ENCODE assay signal across 16 mouse cellular contexts in genomic region chr8:100451231-100451630, GRCm38 (mm10).
"Had no signal": no experiment of that assay in that cellular context is flagged by ENCODE, and none has a peak within 500 bp of the region (broad histone marks: within the 10 kb centered on the region; RNA-seq: fewer than 3 reads in every experiment).

No protein-coding gene starts in this region.

- DNase-seq: kidney, adult 18-20 months; kidney, postnatal 10 days; kidney, postnatal 4 days; liver; liver, embryonic 13.5 days; liver, postnatal 0 days; lung, postnatal 14 days; right cerebral cortex, postnatal 4 days; spleen, adult 18-20 months; thymus, adult 2 months; thymus, postnatal 25 days had no signal

- H3K4me2 ChIP-seq: limb, embryonic 12.5 days; liver, embryonic 13.5 days; lung, embryonic 15.5 days; midbrain, embryonic 12.5 days; neural tube, embryonic 15.5 days had no signal

- H3K4me1 ChIP-seq: limb, embryonic 12.5 days; liver, embryonic 13.5 days; lung, embryonic 15.5 days; midbrain, embryonic 12.5 days; neural tube, embryonic 15.5 days had no signal

- H3K27ac ChIP-seq: limb, embryonic 12.5 days; liver, embryonic 13.5 days; lung, embryonic 15.5 days; midbrain, embryonic 12.5 days; neural tube, embryonic 15.5 days had no signal

- H3K9ac ChIP-seq: limb, embryonic 12.5 days; liver, embryonic 13.5 days; liver, postnatal 0 days; lung, embryonic 15.5 days; midbrain, embryonic 12.5 days; neural tube, embryonic 15.5 days had no signal

- ATAC-seq: liver, postnatal 0 days had no signal

- H3K27me3 ChIP-seq: limb, embryonic 12.5 days; liver, embryonic 13.5 days; lung, embryonic 15.5 days; midbrain, embryonic 12.5 days; neural tube, embryonic 15.5 days had no signal

- H3K36me3 ChIP-seq: limb, embryonic 12.5 days; liver, embryonic 13.5 days; lung, embryonic 15.5 days; midbrain, embryonic 12.5 days; neural tube, embryonic 15.5 days had no signal

- H3K9me3 ChIP-seq: limb, embryonic 12.5 days; liver, embryonic 13.5 days; lung, embryonic 15.5 days; midbrain, embryonic 12.5 days; neural tube, embryonic 15.5 days had no signal

- H3K4me3 ChIP-seq: limb, embryonic 12.5 days; liver, embryonic 13.5 days; lung, embryonic 15.5 days; midbrain, embryonic 12.5 days; myocyte; neural tube, embryonic 15.5 days had no signal
